Mouse (Mus musculus): ENCODE data around the gene Ccr2.

DNA sequence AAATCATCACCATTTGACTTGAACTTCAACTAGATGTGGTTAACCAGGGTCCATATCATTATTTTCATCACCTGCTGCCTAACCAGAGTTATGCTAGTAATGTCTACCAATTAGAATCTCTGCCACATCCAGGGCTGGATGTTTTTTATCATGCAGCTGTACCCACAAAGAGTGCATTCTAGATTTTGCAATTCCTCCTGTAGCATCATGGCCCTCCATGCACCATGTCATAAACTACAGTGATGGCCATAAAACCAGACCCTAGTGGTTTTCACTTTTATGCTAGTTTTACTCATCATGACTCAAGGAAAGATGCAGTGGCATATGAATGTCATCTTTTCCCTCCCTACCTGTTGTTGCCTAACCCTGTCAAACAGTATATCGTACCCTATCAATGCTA lies 2.6 kb upstream of the Ccr2 start:
- TF ChIP-seq CTCF (IDR thresholded peaks at IDR 0.05; ENCODE audit: low read depth) (no peak), EP300 (IDR thresholded peaks at IDR 0.05; ENCODE audit: low read depth) (no peak)
